Mouse (Mus musculus): Measurements from ENCODE around the gene Slc8b1.

DNA sequence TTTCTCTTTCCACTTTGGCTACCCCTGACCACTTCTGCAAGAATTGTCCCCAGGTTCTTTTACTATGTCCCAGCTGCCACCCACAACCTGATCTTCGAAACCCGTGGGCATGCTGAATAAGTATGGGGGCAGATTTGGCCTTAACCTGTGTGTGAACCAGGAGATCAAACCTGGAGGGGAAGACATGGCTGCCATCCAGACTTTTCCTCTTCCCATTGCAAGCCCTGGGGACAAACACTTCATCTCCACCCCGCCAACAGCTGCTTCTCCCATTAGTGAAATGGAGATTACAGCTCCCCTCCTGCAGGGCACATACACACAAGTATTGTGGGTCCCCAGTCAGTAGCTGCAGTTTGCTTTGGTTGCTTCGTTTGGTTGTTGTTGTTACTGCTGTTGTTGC lies 3.7 kb upstream of the Slc8b1 start:
- TF ChIP-seq CTCF (IDR thresholded peaks at IDR 0.05; ENCODE audit: insufficient read depth, low read length) (no peak), POLR2A (IDR thresholded peaks at IDR 0.05; ENCODE audit: borderline replicate concordance, extremely low read depth, low read depth, low read length) (no peak)

Measured in lung, adult 2 months (tissue).